Mouse (Mus musculus) forebrain, postnatal 0 days (tissue): ENCODE data around the gene Imp4. TPM values are rescaled to one million over a fixed set of nuclear protein-coding genes. Genes with fewer than 3 reads are reported as not detected.

Source experiments
- ATAC-seq: fragments of 200-750 bp; cut with Nextera tagmentation; 2 replicates; pipeline ENCODE4 v1.8.0; 2017; ENCODE audit warnings: mild to moderate bottlenecking, moderate library complexity
- DNase-seq: peaks from one replicate; pipeline ENCODE4 v3.0.0-alpha.2; 2015
- H3K27ac ChIP-seq: fragments of 300-500 bp; sonication (generic); 2 replicates; pipeline ENCODE4 v1.5.1; 2014; ENCODE audit warnings: low read depth, mild to moderate bottlenecking, antibody characterized with exemption, low read length, moderate library complexity, mixed read lengths
- H3K27me3 ChIP-seq: fragments of 300-500 bp; sonication (generic); 2 replicates; pipeline ENCODE4 v1.6.1; 2014; ENCODE audit warnings: mild to moderate bottlenecking, low read length, mixed read lengths; ENCODE audit not compliant: insufficient read depth
- H3K36me3 ChIP-seq: fragments of 300-500 bp; sonication (generic); 2 replicates; pipeline ENCODE4 v1.6.1; 2014; ENCODE audit warnings: mild to moderate bottlenecking, moderate library complexity; ENCODE audit not compliant: insufficient read depth
- H3K4me1 ChIP-seq: fragments of 300-500 bp; sonication (generic); 2 replicates; pipeline ENCODE4 v1.6.1; 2014; ENCODE audit warnings: antibody characterized with exemption; ENCODE audit not compliant: insufficient read depth
- H3K4me2 ChIP-seq: fragments of 300-500 bp; sonication (generic); 2 replicates; pipeline ENCODE4 v1.6.1; 2014; ENCODE audit warnings: low read depth, mild to moderate bottlenecking, moderate library complexity
- H3K4me3 ChIP-seq: fragments of 300-500 bp; sonication (generic); 2 replicates; pipeline ENCODE4 v1.5.1; 2014; ENCODE audit warnings: low read depth, low read length, mixed read lengths
- H3K9ac ChIP-seq: fragments of 300-500 bp; sonication (generic); 2 replicates; pipeline ENCODE4 v1.6.1; 2014; ENCODE audit warnings: mild to moderate bottlenecking
- H3K9me3 ChIP-seq: fragments of 300-500 bp; sonication (generic); 2 replicates; pipeline ENCODE4 v1.6.1; 2016; ENCODE audit warnings: low read length
- CTCF ChIP-seq: sonication (generic); IDR thresholded peaks from 2 replicates; pipeline ENCODE4 v1.5.1; 2016; ENCODE audit warnings: antibody characterized with exemption, control low read depth, low read depth
- WGBS: fragments of 180-500 bp; shearing (Covaris S2); extraction: QIAGEN DNeasy Blood & Tissue Kit; methylation state at CpG from one replicate; pipeline ENCODE4 v1.1.7; 2014; 5-methylcytosine and 5-hydroxymethylcytosine counted together
- microRNA-seq, 2 experiments: library from miRNA; unstranded; fragments of <30 nt; microRNA quantifications; one replicate each; pipeline ENCODE4; 2016
- polyA plus RNA-seq: library from polyadenylated mRNA; unstranded; fragments of >200 nt; fragmentation: Nextera tagmentation; extraction: Ambion mirVana; gene quantifications from 2 replicates; pipeline ENCODE4 v1.2.1, GENCODE M21; 2015
- total RNA-seq: library from RNA; depleted of rRNA; stranded (reverse); fragments of >200 nt; gene quantifications from 2 replicates; pipeline ENCODE4 v1.2.3, GENCODE M21; 2014; rRNA removed

Gene Imp4
- total and polyA plus RNA-seq, 2 experiments from 2014 or later = 21.3 to 51.8 TPM

GRCm38 (mm10) chr1:34489852-34490541 lies 50.3 kb downstream of the Imp4 start:
- Histone ChIP-seq H3K4me1 (no peaks in the 10 kb centered on the region), H3K36me3 (no peaks in the 10 kb centered on the region), H3K27ac (no peak overlapping the region), H3K4me3 (no peak overlapping the region), H3K4me2 (no peak overlapping the region), H3K27me3 (no peaks in the 10 kb centered on the region), H3K9ac (no peak overlapping the region), H3K9me3 (no peaks in the 10 kb centered on the region)
- ATAC-seq = no peak
- DNase-seq = no peak
- WGBS = 91% methylated on average over 6 of the region's 6 CpGs
- no peak for TF ChIP-seq CTCF

GRCm38 (mm10) chr1:34491480-34491879 lies 51.8 kb downstream of the Imp4 start:
- no peak overlapping the region for H3K4me2 ChIP-seq
- H3K27ac ChIP-seq = no peak overlapping the region
- no peak for TF ChIP-seq CTCF
- H3K36me3 ChIP-seq = no peaks in the 10 kb centered on the region
- H3K4me3 ChIP-seq = no peak overlapping the region
- no peak overlapping the region for H3K9ac ChIP-seq
- 87% methylated on average over 4 of the region's 4 CpGs for WGBS
- no peaks in the 10 kb centered on the region for H3K27me3 ChIP-seq
- H3K9me3 ChIP-seq = no peaks in the 10 kb centered on the region
- no peaks in the 10 kb centered on the region for H3K4me1 ChIP-seq
- no peak for DNase-seq
- ATAC-seq = no peak

Small RNAs within 50 kb of the gene (microRNA-seq; reads per million reads assigned to microRNA genes)
- gene Mir5103 = 0.77 to 1.2 reads per million in 2 experiments

Other genes with a start within 250 kb of the Imp4 start
- 42.0 and 49.9 TPM in 2 replicates for gene Ccdc115, start 179 bp upstream of the Imp4 start, total RNA-seq
- 60.6 and 63.2 TPM in 2 replicates for gene Ccdc115, start 179 bp upstream of the Imp4 start, polyA plus RNA-seq
- gene Ptpn18, start 19.9 kb downstream of the Imp4 start, total RNA-seq = 4.3 and 12.5 TPM in 2 replicates
- gene Ptpn18, start 19.9 kb downstream of the Imp4 start, polyA plus RNA-seq = 6.5 and 9.3 TPM in 2 replicates
- gene Prss39, start 58.6 kb downstream of the Imp4 start, total RNA-seq = not detected in 2 replicates
- gene Prss39, start 58.6 kb downstream of the Imp4 start, polyA plus RNA-seq = not detected in 2 replicates
- not detected in 2 replicates for gene Cfc1, start 95.8 kb downstream of the Imp4 start, total RNA-seq
- 0.22 and 0.33 TPM in 2 replicates for gene Cfc1, start 95.8 kb downstream of the Imp4 start, polyA plus RNA-seq
- gene Prss40, start 121.1 kb downstream of the Imp4 start, total RNA-seq = not detected in 2 replicates
- 0.19 TPM in 1 of 2 replicates, not detected in the other for gene Prss40, start 121.1 kb downstream of the Imp4 start, polyA plus RNA-seq
- 58.0 and 68.5 TPM in 2 replicates for gene Amer3, start 139.8 kb downstream of the Imp4 start, total RNA-seq
- gene Amer3, start 139.8 kb downstream of the Imp4 start, polyA plus RNA-seq = 18.6 and 25.0 TPM in 2 replicates